Mouse (Mus musculus) heart, adult 9 months (tissue): ENCODE measurements around the gene Tns2.

Source experiments
- DNase-seq, 2 experiments: peaks; one replicate each; pipeline ENCODE4 v3.0.0; 2022; ENCODE audit warnings: low spot score in 2 of 2

Gene Tns2

GRCm38 (mm10) chr15:102108651-102109525 lies 8.7 kb downstream of the Tns2 start:
- peak; percentile 61 to 79 for DNase-seq

- no peak for DNase-seq
Observed at GRCm38 (mm10) chr15:102110271-102110670, 10.1 kb downstream of the Tns2 start.

GRCm38 (mm10) chr15:102110701-102111494 lies 10.7 kb downstream of the Tns2 start:
- no peak for DNase-seq

- DNase-seq, result peak in 1 of 2 experiments; percentile 25
Observed at GRCm38 (mm10) chr15:102111495-102111829, 11.2 kb downstream of the Tns2 start.

- no peak for DNase-seq
Observed at GRCm38 (mm10) chr15:102112181-102112580, 12.0 kb downstream of the Tns2 start.

DNA sequence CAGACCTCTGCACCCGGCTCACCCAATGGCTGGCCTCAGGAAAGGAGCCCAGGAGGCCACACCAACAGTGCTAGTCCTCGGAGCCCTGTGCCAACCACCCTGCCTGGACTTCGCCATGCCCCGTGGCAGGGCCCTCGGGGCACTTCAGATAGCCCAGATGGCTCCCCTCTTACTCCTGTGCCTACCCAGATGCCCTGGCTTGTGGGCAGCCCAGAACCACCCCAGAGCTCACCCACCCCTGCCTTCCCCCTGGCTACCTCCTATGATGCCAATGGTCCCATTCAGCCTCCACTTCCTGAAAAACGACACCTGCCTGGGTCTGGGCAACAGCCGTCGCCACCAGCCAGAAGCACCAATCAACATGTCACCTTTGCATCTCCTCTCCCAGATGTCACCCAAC lies 12.6 kb downstream of the Tns2 start:
- DNase-seq, result no peak

DNA sequence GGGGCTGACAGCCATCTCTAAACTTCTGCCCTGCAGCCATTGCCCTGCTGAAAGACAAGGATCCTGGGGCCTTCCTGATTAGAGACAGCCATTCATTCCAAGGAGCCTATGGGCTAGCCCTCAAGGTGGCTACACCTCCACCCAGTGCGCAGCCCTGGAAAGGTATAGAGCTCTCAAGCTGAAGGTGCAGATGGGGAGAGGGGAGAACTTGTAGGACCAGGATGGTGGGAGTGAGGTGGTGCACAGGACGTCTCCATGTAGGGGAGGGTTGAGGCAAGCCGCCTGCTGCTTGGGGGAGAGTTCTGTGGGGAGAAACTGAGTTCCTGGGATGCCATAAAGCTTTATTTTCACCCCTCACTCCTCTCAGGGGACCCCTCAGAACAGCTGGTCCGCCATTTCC lies 13.5 kb downstream of the Tns2 start:
- DNase-seq, result no peak

- DNase-seq, result no peak
Observed at GRCm38 (mm10) chr15:102114651-102115260, 14.5 kb downstream of the Tns2 start.

DNA sequence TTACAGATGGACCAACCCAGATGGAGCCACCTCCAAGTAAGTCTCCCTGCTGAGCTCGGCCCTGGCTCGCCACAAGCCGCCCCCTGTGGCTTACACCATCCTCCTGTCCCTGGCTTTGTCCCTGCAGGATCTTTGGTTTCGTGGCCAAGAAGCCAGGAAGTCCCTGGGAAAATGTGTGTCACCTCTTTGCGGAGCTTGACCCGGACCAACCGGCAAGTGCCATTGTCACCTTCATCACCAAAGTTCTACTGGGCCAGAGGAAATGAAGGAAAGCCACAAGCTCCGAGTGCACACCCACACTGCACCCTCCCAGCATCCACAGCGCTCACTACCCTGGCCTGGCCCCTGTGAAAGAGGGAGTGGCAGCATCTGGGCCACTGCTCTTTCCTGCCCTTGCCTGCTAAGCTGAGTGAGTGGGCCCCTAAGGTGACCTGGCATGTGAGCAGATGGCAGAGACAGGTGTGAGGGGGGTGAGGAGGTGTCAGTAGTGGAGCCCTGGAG lies 15.6 kb downstream of the Tns2 start:
- DNase-seq, result peak; percentile 26 to 36

GRCm38 (mm10) chr15:102116753-102117415 lies 16.7 kb downstream of the Tns2 start:
- DNase-seq, result peak; percentile 19 to 35

- DNase-seq, result peak; percentile 53 to 56
Observed at GRCm38 (mm10) chr15:102117461-102118443, 17.5 kb downstream of the Tns2 start.

DNA sequence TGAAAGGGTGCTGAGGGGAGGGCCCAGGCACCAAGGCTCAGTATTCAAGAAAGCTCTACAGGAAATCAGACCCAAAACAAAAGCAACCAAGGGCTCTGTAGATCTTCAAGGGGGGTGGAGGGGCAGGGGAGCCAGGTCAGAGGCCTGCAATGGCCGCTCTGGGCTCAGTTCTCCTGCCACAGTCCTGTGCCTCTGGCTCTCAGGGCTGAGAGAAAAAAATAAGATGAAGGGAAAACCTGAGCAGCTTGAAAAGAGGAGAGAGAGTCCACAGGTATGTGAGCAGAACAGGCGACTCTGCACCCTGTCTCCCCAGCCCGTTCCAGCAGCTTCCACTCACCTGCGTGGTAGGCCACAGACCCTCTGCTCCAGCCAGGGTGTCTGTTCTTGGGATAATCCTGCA lies 18.4 kb downstream of the Tns2 start:
- no peak for DNase-seq

GRCm38 (mm10) chr15:102119121-102119830 lies 19.1 kb downstream of the Tns2 start:
- no peak for DNase-seq

DNA sequence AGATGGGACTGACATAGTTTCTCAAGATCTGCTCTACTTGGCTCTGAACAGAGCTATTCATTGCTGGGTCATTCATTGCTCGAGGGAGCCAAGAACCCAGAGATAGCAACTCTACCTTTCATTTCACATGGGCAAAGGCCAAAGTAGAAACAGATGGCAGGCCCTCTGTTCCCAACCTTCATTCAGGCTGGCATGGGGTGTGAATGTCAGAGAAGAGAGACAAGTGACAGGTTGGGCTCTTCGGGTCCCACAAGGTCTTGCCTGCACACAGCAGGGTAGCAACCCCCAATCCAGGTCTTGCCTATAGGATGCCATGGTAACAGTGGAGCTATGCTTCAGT lies 19.6 kb downstream of the Tns2 start:
- DNase-seq, result peak; percentile 46 to 49

DNA sequence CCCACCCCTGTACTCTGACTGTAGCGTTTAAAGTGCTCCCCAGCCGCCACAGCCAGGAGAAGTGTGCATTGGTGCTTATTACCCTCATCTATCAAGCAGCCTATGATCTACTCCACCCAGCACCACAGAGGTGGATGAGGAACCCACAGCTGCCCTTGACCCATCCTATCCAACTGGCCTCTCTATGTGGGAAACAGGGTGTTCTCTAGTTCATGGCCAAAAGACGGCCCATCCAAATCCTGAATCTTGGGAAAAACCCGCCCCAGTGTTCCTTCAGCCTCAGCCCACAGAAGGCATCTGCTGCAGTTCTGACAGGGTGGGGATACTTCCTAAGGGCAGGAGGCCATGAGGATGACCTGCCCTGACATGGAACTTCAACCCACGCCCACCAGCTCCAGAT lies 20.3 kb downstream of the Tns2 start:
- DNase-seq, result peak; percentile 64 to 76

DNA sequence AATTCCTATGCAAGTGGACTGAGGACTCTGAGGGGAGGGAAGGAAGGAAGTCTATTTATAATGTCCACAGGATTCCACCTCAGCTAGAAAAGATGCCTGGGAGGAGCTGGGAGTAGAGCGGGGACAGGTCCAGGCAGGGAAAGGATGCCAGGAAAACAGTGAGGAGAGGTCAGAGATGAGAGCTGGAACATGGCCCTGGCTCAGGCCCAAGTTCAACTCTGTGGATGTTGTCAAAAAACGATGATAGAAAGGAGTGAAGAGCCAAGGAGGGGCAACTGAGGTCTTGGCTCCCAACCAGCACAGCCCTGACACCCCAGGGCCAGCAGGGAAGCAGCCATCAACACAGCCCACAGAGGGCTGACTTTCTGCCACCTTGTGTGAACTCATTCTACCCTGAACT lies 26.1 kb downstream of the Tns2 start:
- DNase-seq, result peak; percentile 73 to 77

- no peak for DNase-seq
Observed at GRCm38 (mm10) chr15:102133314-102133713, 33.1 kb downstream of the Tns2 start.

GRCm38 (mm10) chr15:102134709-102135108 lies 34.5 kb downstream of the Tns2 start:
- DNase-seq, result no peak

- DNase-seq, result no peak
Observed at GRCm38 (mm10) chr15:102135522-102136128, 35.4 kb downstream of the Tns2 start.
